Mouse (Mus musculus): ENCODE measurements around the gene Ddx24. TPM values are rescaled to one million over a fixed set of nuclear protein-coding genes. Genes with fewer than 3 reads are reported as not detected.
"Not testable (repeated sequence)": the region's sequence is repeated elsewhere in the genome, so short reads cannot be mapped to it uniquely, and the experiment has no call there.

Ddx24 gene
- 22.8 and 24.4 TPM in 2 replicates for total RNA-seq (2014; rRNA removed)
- 15.6 and 19.0 TPM in 2 replicates for polyA plus RNA-seq (2012; rRNA removed)

DNA sequence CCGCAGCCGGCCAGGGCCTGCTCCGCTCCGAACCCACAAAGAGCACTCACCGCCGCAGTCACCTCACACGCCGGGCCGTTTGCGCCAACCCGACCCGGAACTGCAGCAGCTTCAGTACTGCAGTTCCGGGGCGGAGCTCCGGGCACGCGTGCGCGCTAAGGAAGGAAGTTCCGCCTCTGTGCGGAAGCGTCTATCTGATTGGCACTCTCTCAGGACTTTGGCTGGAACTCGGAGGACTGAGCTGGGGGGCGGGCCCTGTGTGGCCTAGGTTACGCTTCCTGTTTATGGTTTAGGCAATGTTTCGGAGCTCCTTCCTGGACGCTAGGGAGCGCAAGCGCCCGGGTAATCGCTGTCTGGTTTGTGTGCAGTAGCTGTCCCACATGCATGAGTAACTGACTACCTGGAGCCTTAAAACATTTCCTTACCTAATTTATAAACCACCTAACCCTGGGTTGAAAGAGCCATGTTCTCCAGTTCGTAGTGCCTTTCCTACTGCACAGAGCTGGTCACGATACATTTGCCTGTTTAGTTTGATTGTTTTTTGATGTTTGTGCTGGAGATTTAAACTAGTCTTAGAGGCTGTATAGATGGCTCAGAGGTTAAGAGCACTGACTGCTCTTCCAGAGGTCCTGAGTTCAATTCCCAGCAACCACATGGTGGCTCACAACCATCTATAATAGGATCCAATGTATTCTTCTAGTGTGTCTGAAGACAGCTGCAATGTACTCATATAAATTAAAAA lies at the start of gene Ddx24:
TSS of gene Ddx24 (minus strand) at position 102 of the 742 bp plus-strand sequence.
- Histone ChIP-seq H3K79me2 (ENCODE audit: control insufficient read depth, insufficient read depth, low read length) (peaks cover 15% of the 10 kb centered on the region; the same call in 1 of the 2 replicates), H3K9ac (ENCODE audit: low read depth, low read length) (peak within 1 kb of the TSS; percentile 94), H3K27me3 (ENCODE audit: control insufficient read depth, insufficient read depth, low read length) (no peaks in the 10 kb centered on the region), H3K4me3 (ENCODE audit: insufficient read depth, low read depth, low read length) (peak within 1 kb of the TSS; percentile 96), H3K36me3 (ENCODE audit: control insufficient read depth, insufficient read depth, low read length) (peaks cover 6% of the 10 kb centered on the region; the same call in 1 of the 2 replicates), H3K4me1 (ENCODE audit: control insufficient read depth, insufficient read depth, low read length) (peaks cover 14% of the 10 kb centered on the region), H3K27ac (replicated peaks; ENCODE audit: insufficient read depth, low read depth, low read length) (peak within 1 kb of the TSS; percentile 52)
- TF ChIP-seq CTCF (IDR thresholded peaks at IDR 0.05; ENCODE audit: low read depth, low read length) (peak; percentile 97), POLR2A (IDR thresholded peaks at IDR 0.05; ENCODE audit: extremely low read depth, insufficient read depth, low read length) (peak; percentile 80; the same call in 1 of the 2 replicates)
- DNase-seq (ENCODE audit: extremely low read depth, low read depth, low spot score), result peak; percentile 96
- 1% methylated on average over 33 of the region's 33 CpGs for WGBS

GRCm38 (mm10) chr12:103474481-103474880 lies 48.9 kb upstream of the Ddx24 start:
- TF ChIP-seq CTCF (IDR thresholded peaks at IDR 0.05; ENCODE audit: low read depth, low read length) (no peak), POLR2A (IDR thresholded peaks at IDR 0.05; ENCODE audit: extremely low read depth, insufficient read depth, low read length) (no peak)
- DNase-seq (ENCODE audit: extremely low read depth, low read depth, low spot score), result peak; percentile 30
- H3K4me3 ChIP-seq (ENCODE audit: insufficient read depth, low read depth, low read length), result no peak overlapping the region
- H3K9ac ChIP-seq (ENCODE audit: low read depth, low read length), result no peak overlapping the region
- no peaks in the 10 kb centered on the region for H3K27me3 ChIP-seq (ENCODE audit: control insufficient read depth, insufficient read depth, low read length)
- WGBS, result 20% methylated on average over 2 of the region's 2 CpGs
- no peak overlapping the region for H3K27ac ChIP-seq (replicated peaks; ENCODE audit: insufficient read depth, low read depth, low read length)
- no peaks in the 10 kb centered on the region for H3K36me3 ChIP-seq (ENCODE audit: control insufficient read depth, insufficient read depth, low read length)
- H3K4me1 ChIP-seq (ENCODE audit: control insufficient read depth, insufficient read depth, low read length), result peaks cover 2% of the 10 kb centered on the region; the same call in 1 of the 2 replicates
- H3K79me2 ChIP-seq (ENCODE audit: control insufficient read depth, insufficient read depth, low read length), result no peaks in the 10 kb centered on the region

- H3K36me3 ChIP-seq (ENCODE audit: control insufficient read depth, insufficient read depth, low read length), result no peaks in the 10 kb centered on the region
- H3K9ac ChIP-seq (ENCODE audit: low read depth, low read length), result no peak within 1 kb of the TSS
- H3K4me1 ChIP-seq (ENCODE audit: control insufficient read depth, insufficient read depth, low read length), result no peaks in the 10 kb centered on the region
- 40% methylated on average over 3 of the region's 3 CpGs for WGBS
- no peak within 1 kb of the TSS for H3K27ac ChIP-seq (replicated peaks; ENCODE audit: insufficient read depth, low read depth, low read length)
- peak; percentile 78 for DNase-seq (ENCODE audit: extremely low read depth, low read depth, low spot score)
- no peak within 1 kb of the TSS for H3K4me3 ChIP-seq (ENCODE audit: insufficient read depth, low read depth, low read length)
- no peak for TF ChIP-seq CTCF (IDR thresholded peaks at IDR 0.05; ENCODE audit: low read depth, low read length)
- no peak for TF ChIP-seq POLR2A (IDR thresholded peaks at IDR 0.05; ENCODE audit: extremely low read depth, insufficient read depth, low read length)
- no peaks in the 10 kb centered on the region for H3K27me3 ChIP-seq (ENCODE audit: control insufficient read depth, insufficient read depth, low read length)
- H3K79me2 ChIP-seq (ENCODE audit: control insufficient read depth, insufficient read depth, low read length), result no peaks in the 10 kb centered on the region
Observed at GRCm38 (mm10) chr12:103457140-103457539, 31.5 kb upstream of the Ddx24 start, which contains the start of gene Ifi27l2b. TSS of gene Ifi27l2b (minus strand) at chr12:103457223.

DNA sequence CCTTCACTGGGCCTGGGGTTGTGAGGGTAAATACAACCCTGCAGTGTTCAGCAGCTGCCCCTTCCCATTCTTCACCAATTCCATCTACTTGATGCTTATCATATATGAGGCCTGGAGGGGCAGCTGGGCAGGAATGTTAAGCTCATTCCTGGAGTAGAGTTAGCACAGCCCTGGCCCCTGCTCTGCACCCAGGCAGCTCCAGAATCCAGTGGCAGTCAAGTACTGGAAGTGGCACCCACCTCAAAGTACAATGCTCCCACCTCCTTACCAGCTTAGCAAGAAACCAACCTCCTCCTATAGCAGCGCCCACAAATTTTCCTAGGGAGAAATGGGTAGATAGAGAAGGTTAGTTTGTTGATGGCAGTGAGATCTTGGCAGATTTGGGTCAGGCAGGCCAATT lies 31.1 kb upstream of the Ddx24 start:
- not testable (repeated sequence) for H3K27me3 ChIP-seq (ENCODE audit: control insufficient read depth, insufficient read depth, low read length); H3K27ac ChIP-seq (replicated peaks; ENCODE audit: insufficient read depth, low read depth, low read length); H3K36me3 ChIP-seq (ENCODE audit: control insufficient read depth, insufficient read depth, low read length); H3K4me3 ChIP-seq (ENCODE audit: insufficient read depth, low read depth, low read length); H3K9ac ChIP-seq (ENCODE audit: low read depth, low read length); H3K79me2 ChIP-seq (ENCODE audit: control insufficient read depth, insufficient read depth, low read length); DNase-seq (ENCODE audit: extremely low read depth, low read depth, low spot score); H3K4me1 ChIP-seq (ENCODE audit: control insufficient read depth, insufficient read depth, low read length)
- no CpG with 5 or more reads among the region's 1 CpGs for WGBS

DNA sequence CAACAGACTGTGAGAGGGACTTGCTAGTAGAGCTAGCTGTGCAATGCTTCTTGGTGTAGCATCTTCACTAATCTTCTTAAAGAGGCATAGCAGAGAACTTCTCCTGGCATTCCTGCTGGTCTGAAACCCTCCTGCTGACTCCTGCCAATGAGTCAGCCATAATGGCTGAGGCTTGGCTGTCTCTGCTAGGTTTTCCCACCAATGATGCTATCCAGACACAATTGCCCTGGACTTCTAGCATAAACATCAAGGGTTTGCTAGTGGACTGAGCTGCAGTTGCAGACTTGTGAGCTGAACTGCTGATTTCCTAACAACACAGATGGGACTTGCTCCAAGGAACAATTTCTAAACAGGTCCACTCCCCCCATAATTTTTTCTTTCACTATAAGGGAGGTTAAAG lies 27.7 kb upstream of the Ddx24 start:
- no peak for DNase-seq (ENCODE audit: extremely low read depth, low read depth, low spot score)
- H3K79me2 ChIP-seq (ENCODE audit: control insufficient read depth, insufficient read depth, low read length), result no peaks in the 10 kb centered on the region
- no peak overlapping the region for H3K9ac ChIP-seq (ENCODE audit: low read depth, low read length)
- no peaks in the 10 kb centered on the region for H3K4me1 ChIP-seq (ENCODE audit: control insufficient read depth, insufficient read depth, low read length)
- H3K27ac ChIP-seq (replicated peaks; ENCODE audit: insufficient read depth, low read depth, low read length), result no peak overlapping the region
- H3K27me3 ChIP-seq (ENCODE audit: control insufficient read depth, insufficient read depth, low read length), result no peaks in the 10 kb centered on the region
- TF ChIP-seq CTCF (IDR thresholded peaks at IDR 0.05; ENCODE audit: low read depth, low read length) (no peak), POLR2A (IDR thresholded peaks at IDR 0.05; ENCODE audit: extremely low read depth, insufficient read depth, low read length) (no peak)
- no peaks in the 10 kb centered on the region for H3K36me3 ChIP-seq (ENCODE audit: control insufficient read depth, insufficient read depth, low read length)
- no peak overlapping the region for H3K4me3 ChIP-seq (ENCODE audit: insufficient read depth, low read depth, low read length)

GRCm38 (mm10) chr12:103445060-103445459 lies 19.4 kb upstream of the Ddx24 start:
- WGBS, result 85% methylated on average over 3 of the region's 3 CpGs
- H3K36me3 ChIP-seq (ENCODE audit: control insufficient read depth, insufficient read depth, low read length), result peaks cover under 1% of the 10 kb centered on the region; the same call in 1 of the 2 replicates
- TF ChIP-seq CTCF (IDR thresholded peaks at IDR 0.05; ENCODE audit: low read depth, low read length) (no peak), POLR2A (IDR thresholded peaks at IDR 0.05; ENCODE audit: extremely low read depth, insufficient read depth, low read length) (no peak)
- H3K27ac ChIP-seq (replicated peaks; ENCODE audit: insufficient read depth, low read depth, low read length), result no peak overlapping the region
- DNase-seq (ENCODE audit: extremely low read depth, low read depth, low spot score), result no peak
- H3K4me3 ChIP-seq (ENCODE audit: insufficient read depth, low read depth, low read length), result no peak overlapping the region
- H3K27me3 ChIP-seq (ENCODE audit: control insufficient read depth, insufficient read depth, low read length), result no peaks in the 10 kb centered on the region
- peaks cover 2% of the 10 kb centered on the region; the same call in 1 of the 2 replicates for H3K4me1 ChIP-seq (ENCODE audit: control insufficient read depth, insufficient read depth, low read length)
- H3K79me2 ChIP-seq (ENCODE audit: control insufficient read depth, insufficient read depth, low read length), result no peaks in the 10 kb centered on the region
- no peak overlapping the region for H3K9ac ChIP-seq (ENCODE audit: low read depth, low read length)

- H3K27me3 ChIP-seq (ENCODE audit: control insufficient read depth, insufficient read depth, low read length); DNase-seq (ENCODE audit: extremely low read depth, low read depth, low spot score); H3K79me2 ChIP-seq (ENCODE audit: control insufficient read depth, insufficient read depth, low read length); H3K9ac ChIP-seq (ENCODE audit: low read depth, low read length); H3K27ac ChIP-seq (replicated peaks; ENCODE audit: insufficient read depth, low read depth, low read length); H3K4me3 ChIP-seq (ENCODE audit: insufficient read depth, low read depth, low read length); H3K36me3 ChIP-seq (ENCODE audit: control insufficient read depth, insufficient read depth, low read length); H3K4me1 ChIP-seq (ENCODE audit: control insufficient read depth, insufficient read depth, low read length): not testable (repeated sequence)
- WGBS, result 49% methylated on average over 6 of the region's 7 CpGs
Observed at GRCm38 (mm10) chr12:103444261-103444660, 18.6 kb upstream of the Ddx24 start.
